Mouse (Mus musculus) lung, embryonic 14.5 days (tissue): ENCODE results near the gene Hagh. TPM values are rescaled to one million over a fixed set of nuclear protein-coding genes. Genes with fewer than 3 reads are reported as not detected.

Experiments used
- ATAC-seq: fragments of 200-750 bp; cut with Nextera tagmentation; 2 replicates; pipeline ENCODE4 v1.8.0; 2017; ENCODE audit warnings: mild to moderate bottlenecking, moderate TSS enrichment, moderate library complexity; ENCODE audit not compliant: insufficient read depth
- DNase-seq: peaks from one replicate; pipeline ENCODE4 v3.0.0-alpha.2; 2015
- H3K27ac ChIP-seq: fragments of 300-500 bp; sonication (generic); 2 replicates; pipeline ENCODE4 v1.5.1; 2014; ENCODE audit warnings: low read depth, mild to moderate bottlenecking, moderate library complexity
- H3K27me3 ChIP-seq: fragments of 300-500 bp; sonication (generic); 2 replicates; pipeline ENCODE4 v1.6.1; 2014; ENCODE audit warnings: low read length, control low read depth; ENCODE audit not compliant: insufficient read depth
- H3K36me3 ChIP-seq: fragments of 300-500 bp; sonication (generic); 2 replicates; pipeline ENCODE4 v1.6.1; 2014; ENCODE audit warnings: control low read depth; ENCODE audit not compliant: insufficient read depth
- H3K4me1 ChIP-seq: fragments of 300-500 bp; sonication (generic); 2 replicates; pipeline ENCODE4 v1.6.1; 2014; ENCODE audit warnings: antibody characterized with exemption, control low read depth; ENCODE audit not compliant: insufficient read depth
- H3K4me2 ChIP-seq: fragments of 300-500 bp; sonication (generic); 2 replicates; pipeline ENCODE4 v1.6.1; 2014; ENCODE audit warnings: mild to moderate bottlenecking
- H3K4me3 ChIP-seq: fragments of 300-500 bp; sonication (generic); 2 replicates; pipeline ENCODE4 v1.5.1; 2014; ENCODE audit warnings: low read depth, low read length
- H3K9ac ChIP-seq: fragments of 300-500 bp; sonication (generic); 2 replicates; pipeline ENCODE4 v1.6.1; 2014
- H3K9me3 ChIP-seq: fragments of 300-500 bp; sonication (generic); 2 replicates; pipeline ENCODE4 v1.6.1; 2016; ENCODE audit warnings: low read depth, low read length, control low read depth
- CTCF ChIP-seq: IDR thresholded peaks from 2 replicates; pipeline ENCODE4 v1.5.1; 2016; ENCODE audit warnings: antibody characterized with exemption, low read depth
- WGBS: fragments of 180-500 bp; shearing (Covaris S2); extraction: QIAGEN DNeasy Blood & Tissue Kit; methylation state at CpG from one replicate; pipeline ENCODE4 v1.1.7; 2014; 5-methylcytosine and 5-hydroxymethylcytosine counted together
- polyA plus RNA-seq: library from polyadenylated mRNA; unstranded; fragments of >200 nt; fragmentation: Nextera tagmentation; extraction: Ambion mirVana; gene quantifications from 2 replicates; pipeline ENCODE4 v1.2.1, GENCODE M21; 2014

Hagh gene
- polyA plus RNA-seq, 1 experiment from 2014 or later, result 24.8 TPM

DNA sequence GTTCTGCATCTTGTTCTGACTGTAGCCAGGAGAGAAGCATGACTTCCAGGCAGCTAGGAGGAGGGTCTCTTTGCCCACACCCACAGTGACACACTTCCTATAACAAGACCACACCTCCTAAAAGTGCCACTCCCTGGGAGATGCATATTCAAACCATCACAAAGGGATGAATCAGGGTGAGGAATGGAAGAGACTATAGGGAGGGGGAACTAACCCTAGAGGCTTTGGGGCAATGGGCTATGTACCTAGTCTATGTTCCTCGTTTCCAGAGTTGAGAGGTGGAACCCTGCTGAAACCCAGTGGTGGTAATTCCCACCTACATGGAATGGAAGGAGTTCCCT is 34.4 kb downstream of the Hagh start:
- Histone ChIP-seq H3K36me3 (no peaks in the 10 kb centered on the region), H3K27ac (no peak overlapping the region), H3K9ac (no peak overlapping the region), H3K4me2 (no peak overlapping the region), H3K4me1 (no peaks in the 10 kb centered on the region), H3K27me3 (no peaks in the 10 kb centered on the region), H3K4me3 (no peak overlapping the region), H3K9me3 (no peaks in the 10 kb centered on the region)
- TF ChIP-seq CTCF, result no peak
- ATAC-seq (no peak), DNase-seq (no peak)
- WGBS, result 31% methylated on average over 1 of the region's 1 CpGs

DNA sequence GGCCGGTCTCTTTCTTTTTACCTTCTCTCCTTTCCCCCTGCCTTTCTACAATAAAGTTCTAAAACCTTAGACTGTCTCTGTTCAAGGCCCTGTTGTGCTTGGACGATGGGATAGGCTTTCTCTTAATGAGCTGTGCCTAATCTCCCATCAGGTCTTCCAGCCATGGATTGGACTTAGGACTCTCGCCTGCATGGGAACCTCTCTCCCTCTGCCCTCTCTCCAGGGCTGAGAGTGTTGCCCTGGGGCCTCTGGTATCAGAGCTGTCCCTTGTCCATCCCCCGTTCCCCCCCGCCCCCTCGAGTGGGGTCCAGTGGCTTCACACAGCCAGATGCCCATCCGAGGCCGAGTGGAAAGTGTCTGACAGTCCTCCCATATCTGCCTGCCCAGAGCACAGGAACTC is 35.0 kb downstream of the Hagh start:
- Histone ChIP-seq H3K27ac (no peak overlapping the region), H3K4me3 (no peak overlapping the region), H3K4me1 (no peaks in the 10 kb centered on the region), H3K27me3 (no peaks in the 10 kb centered on the region), H3K9me3 (no peaks in the 10 kb centered on the region), H3K36me3 (no peaks in the 10 kb centered on the region), H3K9ac (no peak overlapping the region), H3K4me2 (no peak overlapping the region)
- WGBS, result 75% methylated on average over 8 of the region's 8 CpGs
- DNase-seq (no peak), ATAC-seq (no peak)
- TF ChIP-seq CTCF, result no peak

DNA sequence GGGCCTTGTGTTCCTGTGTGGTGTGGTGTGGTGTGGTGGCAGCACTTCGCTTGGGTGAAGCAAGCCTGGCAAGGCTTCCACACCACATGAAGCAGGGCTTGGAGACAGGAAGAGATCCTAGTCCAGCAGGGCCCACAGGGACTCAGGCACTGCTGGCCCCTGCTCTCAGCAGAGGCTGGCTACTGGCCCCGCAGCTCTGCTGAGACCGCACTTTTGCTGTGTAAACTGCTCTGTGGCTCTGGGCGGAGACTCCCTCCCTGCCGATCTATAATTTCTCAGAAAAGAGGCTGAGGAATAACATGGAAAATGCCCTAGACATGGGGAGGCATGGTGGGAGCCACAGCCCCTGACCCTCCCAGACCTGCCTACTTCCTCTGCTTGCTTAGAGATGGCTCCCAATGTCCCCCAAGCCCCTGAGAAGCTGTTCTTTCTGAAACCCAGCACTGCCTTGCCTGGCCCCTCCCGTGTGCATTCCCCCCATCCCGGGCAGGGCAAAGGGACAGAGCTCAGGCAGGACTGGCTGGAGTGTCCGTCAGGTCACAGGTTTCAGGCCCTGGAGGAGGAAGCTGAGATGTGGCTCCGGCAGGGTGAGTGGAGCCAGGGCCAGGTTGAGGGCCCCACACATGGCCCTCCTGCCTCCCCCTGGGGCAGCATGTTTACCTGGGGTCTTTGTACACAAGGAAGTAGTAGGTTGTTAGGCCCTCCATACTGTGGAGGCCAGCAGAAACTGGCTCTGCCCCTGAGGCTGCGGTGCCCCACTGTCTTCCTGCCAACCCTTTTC is 37.6 kb downstream of the Hagh start:
- peak overlapping the region; percentile 54 for H3K27ac ChIP-seq
- H3K4me3 ChIP-seq, result no peak overlapping the region
- H3K4me1 ChIP-seq, result no peaks in the 10 kb centered on the region
- no peak for DNase-seq
- peak overlapping the region; percentile 16 for H3K9ac ChIP-seq
- H3K27me3 ChIP-seq, result no peaks in the 10 kb centered on the region
- no peak for ATAC-seq
- TF ChIP-seq CTCF, result no peak
- H3K4me2 ChIP-seq, result no peak overlapping the region
- H3K36me3 ChIP-seq, result 0 out of 2 replicates have a peak, but pooled peaks cover 5% of the 10 kb centered on the region
- 43% methylated on average over 10 of the region's 10 CpGs for WGBS
- H3K9me3 ChIP-seq, result no peaks in the 10 kb centered on the region

DNA sequence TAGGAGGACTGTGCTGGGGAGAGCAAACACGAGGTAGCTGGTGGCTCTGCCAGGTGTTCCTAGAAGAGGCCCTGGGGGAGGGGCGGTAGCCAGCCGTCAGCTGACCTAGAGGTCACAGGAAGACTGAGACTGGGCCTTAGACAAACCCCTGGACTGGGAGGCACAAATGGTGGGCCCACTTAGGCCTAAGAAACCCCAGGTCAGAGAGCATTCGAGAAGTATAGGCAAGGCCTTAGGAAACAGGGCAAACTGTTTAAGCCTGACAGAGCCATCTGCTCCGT is 38.1 kb downstream of the Hagh start:
- H3K4me2 ChIP-seq, result no peak overlapping the region
- no peak for DNase-seq
- no peaks in the 10 kb centered on the region for H3K4me1 ChIP-seq
- 0 out of 2 replicates have a peak, but pooled peaks have one; percentile 26 for ATAC-seq
- WGBS, result 26% methylated on average over 5 of the region's 5 CpGs
- H3K4me3 ChIP-seq, result no peak overlapping the region
- H3K36me3 ChIP-seq, result peaks cover 10% of the 10 kb centered on the region; the same call in 1 of the 2 replicates
- TF ChIP-seq CTCF, result no peak
- H3K9ac ChIP-seq, result no peak overlapping the region
- H3K9me3 ChIP-seq, result no peaks in the 10 kb centered on the region
- H3K27me3 ChIP-seq, result no peaks in the 10 kb centered on the region
- H3K27ac ChIP-seq, result peak overlapping the region; percentile 54

DNA sequence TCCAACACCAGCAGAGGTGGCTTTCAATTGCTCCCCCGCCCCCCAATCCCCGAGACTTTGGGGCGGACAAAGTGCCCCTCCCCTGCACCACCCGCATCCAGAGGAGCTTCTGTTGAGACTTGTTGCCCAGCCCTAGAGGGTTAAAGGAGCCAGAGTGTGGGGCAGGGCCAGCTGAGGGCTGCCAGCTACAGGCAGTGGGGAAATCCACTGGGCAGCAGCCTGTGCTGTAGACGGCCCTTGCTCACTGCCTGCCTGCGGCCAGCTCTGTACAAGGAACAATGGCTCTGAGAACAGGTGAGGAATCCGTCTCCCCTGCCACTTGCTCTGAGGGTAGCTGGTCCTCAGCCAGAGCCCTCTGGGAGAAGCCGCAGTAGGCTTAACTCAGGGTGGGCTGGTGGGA is 38.6 kb downstream of the Hagh start:
- Histone ChIP-seq H3K4me2 (no peak overlapping the region), H3K27ac (peak overlapping the region; percentile 54; the same call in 1 of the 2 replicates), H3K4me3 (no peak overlapping the region), H3K36me3 (peaks cover 15% of the 10 kb centered on the region; the same call in 1 of the 2 replicates), H3K4me1 (no peaks in the 10 kb centered on the region), H3K9me3 (no peaks in the 10 kb centered on the region), H3K9ac (no peak overlapping the region), H3K27me3 (no peaks in the 10 kb centered on the region)
- no peak for TF ChIP-seq CTCF
- DNase-seq (no peak), ATAC-seq (0 out of 2 replicates have a peak, but pooled peaks have one; percentile 19)
- 65% methylated on average over 8 of the region's 8 CpGs for WGBS

DNA sequence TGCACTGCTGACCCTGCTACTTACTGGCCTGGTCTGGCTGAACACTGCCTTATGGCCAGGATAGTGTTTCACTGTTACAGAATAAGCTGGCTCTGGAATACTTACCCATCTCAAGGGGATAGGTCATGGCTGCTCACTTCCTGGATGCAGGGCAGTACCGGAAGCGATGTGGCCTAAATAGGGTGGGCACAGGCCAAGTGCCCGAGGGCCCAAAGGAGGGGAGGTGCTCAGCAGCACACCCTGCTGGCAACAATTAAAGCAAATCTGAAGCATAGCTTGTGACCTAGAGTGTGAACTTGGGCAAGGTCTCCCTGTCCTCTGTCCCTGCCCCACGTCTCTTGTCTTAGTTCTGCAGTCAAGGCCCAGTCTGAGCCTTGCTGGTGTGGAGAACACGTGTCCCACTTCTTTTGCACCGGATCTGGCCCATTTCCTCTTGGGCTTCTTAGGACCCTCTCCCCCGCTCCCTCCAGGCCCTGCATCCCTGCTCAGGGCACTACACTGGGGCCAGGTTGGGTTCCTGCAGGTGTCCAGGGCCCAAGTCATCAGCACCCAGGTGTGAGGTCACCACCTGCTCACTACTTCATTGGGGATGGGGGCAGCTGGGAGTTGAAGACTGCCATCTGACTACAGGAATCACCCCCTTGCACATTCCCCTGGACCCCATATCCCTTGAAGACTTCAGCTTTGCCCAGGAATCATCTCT is 41.9 kb downstream of the Hagh start:
- Histone ChIP-seq H3K4me2 (no peak overlapping the region), H3K4me1 (0 out of 2 replicates have a peak, but pooled peaks cover 4% of the 10 kb centered on the region), H3K27me3 (no peaks in the 10 kb centered on the region), H3K9me3 (no peaks in the 10 kb centered on the region), H3K4me3 (no peak overlapping the region), H3K36me3 (peaks cover 17% of the 10 kb centered on the region; the same call in 1 of the 2 replicates), H3K27ac (no peak overlapping the region), H3K9ac (no peak overlapping the region)
- DNase-seq (peak; percentile 50), ATAC-seq (no peak)
- 45% methylated on average over 7 of the region's 7 CpGs for WGBS
- TF ChIP-seq CTCF, result peak; percentile 69

DNA sequence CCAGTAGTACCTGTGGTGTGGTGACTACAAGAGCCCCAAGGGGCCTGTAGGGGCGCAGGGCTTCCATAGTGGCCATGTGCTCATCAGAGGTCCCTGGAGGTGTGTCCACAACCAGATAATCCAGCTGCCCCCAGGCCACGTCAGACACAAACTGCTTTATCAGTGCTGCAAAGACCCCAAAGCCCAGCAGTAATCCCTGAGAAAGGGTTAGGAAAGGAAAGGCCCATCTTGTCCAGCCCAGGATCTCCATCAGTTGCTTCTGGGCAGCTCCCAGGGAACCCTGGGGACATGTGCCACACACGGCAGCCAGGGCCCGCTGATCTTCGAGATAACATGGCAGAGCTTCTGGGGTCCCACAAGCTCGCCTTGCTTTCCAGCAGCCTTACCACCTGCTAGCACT is 44.4 kb downstream of the Hagh start:
- ATAC-seq, result no peak
- TF ChIP-seq CTCF, result no peak
- no peak for DNase-seq
- Histone ChIP-seq H3K9ac (no peak overlapping the region), H3K4me1 (peaks cover 13% of the 10 kb centered on the region), H3K9me3 (no peaks in the 10 kb centered on the region), H3K4me3 (no peak overlapping the region), H3K4me2 (no peak overlapping the region), H3K36me3 (peaks cover 28% of the 10 kb centered on the region), H3K27ac (no peak overlapping the region), H3K27me3 (no peaks in the 10 kb centered on the region)
- 84% methylated on average over 6 of the region's 6 CpGs for WGBS
